Mouse (Mus musculus): Measurements from ENCODE around the gene Mad2l1bp.

DNA sequence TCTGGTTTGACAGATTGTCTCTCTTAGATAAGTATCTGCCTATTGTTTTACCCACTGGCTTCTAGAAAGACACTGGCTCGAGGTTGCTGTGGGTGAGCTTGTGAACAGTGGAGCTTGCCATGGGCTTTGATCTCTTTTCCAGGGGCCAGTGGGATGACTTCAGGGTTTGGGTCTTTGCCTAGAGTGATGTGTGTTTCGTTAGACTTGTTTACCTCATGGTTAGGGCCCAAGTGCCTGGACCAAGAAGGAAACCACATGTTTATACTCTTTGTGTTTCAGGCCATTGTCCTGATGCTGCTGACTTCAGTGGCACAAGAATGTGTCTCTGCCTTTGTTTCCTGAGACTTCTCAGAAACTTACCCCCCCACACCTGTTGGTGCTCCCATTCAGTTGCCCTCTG lies 37.9 kb downstream of the Mad2l1bp start:
- TF ChIP-seq POLR2A (IDR thresholded peaks at IDR 0.05; ENCODE audit: borderline replicate concordance, extremely low read depth, low read depth, low read length) (no peak), CTCF (IDR thresholded peaks at IDR 0.05; ENCODE audit: insufficient read depth, low read length) (no peak)
